Mouse (Mus musculus) G1E (cell line): ENCODE data around the gene Nxnl2.

Experiments
- CTCF ChIP-seq: IDR thresholded peaks from 2 replicates; pipeline ENCODE4 v1.5.1; 2012; ENCODE audit warnings: low read depth, low read length, inconsistent platforms, mixed read lengths
- GATA1 ChIP-seq: IDR thresholded peaks from 2 replicates; pipeline ENCODE4 v1.6.1; 2012; ENCODE audit warnings: borderline replicate concordance, low read length, inconsistent platforms, mixed read lengths
- GATA2 ChIP-seq: IDR thresholded peaks from 2 replicates; pipeline ENCODE4 v1.6.1; 2012; ENCODE audit warnings: low read depth, low read length, inconsistent platforms, borderline replicate concordance
- POLR2AphosphoS5 ChIP-seq: IDR thresholded peaks from 2 replicates; pipeline ENCODE4 v1.6.1; 2012; ENCODE audit warnings: low read depth, low read length, inconsistent platforms; ENCODE audit not compliant: insufficient replicate concordance
- TAL1 ChIP-seq: conservative IDR thresholded peaks from 2 replicates; pipeline ENCODE4 v1.6.1; 2012; ENCODE audit warnings: low read depth, low read length, inconsistent platforms, mixed read lengths

DNA sequence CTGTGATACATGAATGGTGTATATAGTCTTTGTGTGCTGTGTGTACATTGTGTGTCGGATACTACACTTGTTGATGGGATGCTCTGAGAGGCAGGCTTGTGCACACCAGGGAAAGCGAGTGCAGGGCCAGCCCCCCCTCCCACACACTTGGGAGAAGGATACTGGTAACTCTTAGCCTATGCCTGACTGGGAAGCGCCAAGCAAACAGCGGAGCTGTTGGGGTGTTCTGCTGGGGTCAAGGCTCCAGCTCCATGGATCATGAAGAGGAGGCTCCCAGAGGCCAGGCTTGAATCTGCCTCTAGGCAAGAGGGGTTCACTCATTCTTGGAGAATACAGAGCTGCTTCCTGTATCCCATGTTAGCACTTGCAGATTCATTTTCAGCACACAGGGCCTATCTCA, 50.1 kb downstream of the Nxnl2 start:
- no peak for TF ChIP-seq CTCF
- no peak for TF ChIP-seq GATA1
- TF ChIP-seq TAL1: no peak
- no peak for TF ChIP-seq POLR2AphosphoS5
- no peak for TF ChIP-seq GATA2
